Mouse (Mus musculus): Measurements from ENCODE around the gene Ppp5c.

GRCm38 (mm10) chr7:17017921-17018320, 9.8 kb downstream of the Ppp5c start:
- TF ChIP-seq CTCF (IDR thresholded peaks at IDR 0.05; ENCODE audit: control insufficient read depth, insufficient read depth, insufficient replicate concordance, low read depth, low read length) (no peak), POLR2A (IDR thresholded peaks at IDR 0.05; ENCODE audit: control insufficient read depth, low read depth, low read length) (no peak)

Measured in testis, adult 2 months (tissue).